Mouse (Mus musculus): ENCODE results near the gene Zbtb6. TPM values are rescaled to one million over a fixed set of nuclear protein-coding genes. Genes with fewer than 3 reads are reported as not detected.

Zbtb6 gene
- polyA plus RNA-seq, 1 experiment from 2014 or later, result 8.7 TPM

Other genes with a start within 250 kb of the Zbtb6 start
- gene Olfr366, start 231.6 kb downstream of the Zbtb6 start, polyA plus RNA-seq (2016; fragmentation: Nextera tagmentation; extraction: Ambion mirVana), result not detected in 2 replicates
- not detected in 2 replicates for gene Olfr368, start 116.7 kb downstream of the Zbtb6 start, polyA plus RNA-seq (2016; fragmentation: Nextera tagmentation; extraction: Ambion mirVana)
- gene Pdcl, start 83.8 kb downstream of the Zbtb6 start, polyA plus RNA-seq (2016; fragmentation: Nextera tagmentation; extraction: Ambion mirVana), result 48.1 and 50.5 TPM in 2 replicates
- 22.2 and 25.6 TPM in 2 replicates for gene Rc3h2, start 20.3 kb downstream of the Zbtb6 start, polyA plus RNA-seq (2016; fragmentation: Nextera tagmentation; extraction: Ambion mirVana)
- gene Zbtb26, start within 50 bp of the Zbtb6 start, polyA plus RNA-seq (2016; fragmentation: Nextera tagmentation; extraction: Ambion mirVana), result 11.4 and 12.1 TPM in 2 replicates
- 55.6 and 59.8 TPM in 2 replicates for gene Rabgap1, start 108 bp upstream of the Zbtb6 start, polyA plus RNA-seq (2016; fragmentation: Nextera tagmentation; extraction: Ambion mirVana)
- gene Gpr21, start 73.2 kb upstream of the Zbtb6 start, polyA plus RNA-seq (2016; fragmentation: Nextera tagmentation; extraction: Ambion mirVana), result 2.0 and 2.1 TPM in 2 replicates